Mouse (Mus musculus): Measurements from ENCODE around the gene Gm11595.
"Not testable (repeated sequence)": the region's sequence is repeated elsewhere in the genome, so short reads cannot be mapped to it uniquely, and the experiment has no call there.

Gene Gm11595

GRCm38 (mm10) chr11:99772813-99773212 lies at the start of gene Gm11595:
Gene Gm11595 (minus strand): TSS chr11:99772913.
- DNase-seq (ENCODE audit: low spot score in 2 of 2), result not testable (repeated sequence)

DNA sequence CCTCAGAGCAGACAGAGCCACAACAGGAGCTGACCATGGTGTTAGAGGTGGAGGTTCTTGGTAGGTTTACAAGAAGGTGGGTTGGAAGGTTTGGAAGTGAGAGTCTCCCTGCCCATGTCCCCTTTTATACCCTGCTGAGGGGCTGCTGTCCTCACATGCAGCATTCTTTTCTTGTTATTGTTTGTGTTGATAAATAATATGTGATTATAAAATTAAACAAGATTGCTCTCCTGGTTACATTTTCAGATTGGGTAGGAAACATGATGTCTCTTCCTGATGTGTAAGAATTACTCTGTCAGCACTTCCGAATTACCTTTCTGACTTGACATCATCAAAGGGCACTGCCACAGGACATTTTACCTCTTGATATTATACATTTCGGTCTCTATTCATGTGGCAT lies 42.9 kb upstream of the Gm11595 start, which contains the start of gene Gm11564:
Gene Gm11564, minus strand, starts transcription at position 101 of the 400 bp plus-strand sequence.
- DNase-seq (ENCODE audit: low spot score in 2 of 2), result not testable (repeated sequence)

GRCm38 (mm10) chr11:99809792-99810191 lies 37.1 kb upstream of the Gm11595 start, which contains the start of gene Krtap4-13:
Gene Krtap4-13 (minus strand): TSS chr11:99809892.
- not testable (repeated sequence) for DNase-seq (ENCODE audit: low spot score in 2 of 2)

DNA sequence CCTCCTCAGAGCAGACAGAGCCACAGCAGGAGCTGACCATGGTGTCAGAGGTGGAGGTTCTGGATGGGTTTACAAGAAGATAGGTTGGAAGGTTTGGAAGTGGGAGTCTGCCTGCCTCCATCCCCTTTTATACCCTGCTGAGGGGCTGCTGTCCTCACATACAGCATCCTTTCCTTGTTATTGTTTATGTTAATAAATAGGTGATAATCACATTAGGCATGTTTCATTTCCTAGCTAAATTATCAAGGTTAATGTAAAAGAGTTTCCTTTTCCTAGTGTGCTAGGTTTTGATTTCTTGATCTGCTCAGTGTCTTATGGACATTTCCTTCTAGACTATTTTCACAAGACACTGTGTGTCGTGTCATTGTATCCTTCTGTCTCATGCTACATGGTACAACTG lies 31.6 kb upstream of the Gm11595 start, which contains the start of gene Gm11554:
Gene Gm11554, minus strand, starts transcription at position 101 of the 400 bp plus-strand sequence.
- not testable (repeated sequence) for DNase-seq (ENCODE audit: low spot score in 2 of 2)

- DNase-seq (ENCODE audit: low spot score in 2 of 2), result not testable (repeated sequence)
These were observed 26.1 kb upstream of the Gm11595 start, which contains the start of gene Gm11569 for GRCm38 (mm10) chr11:99798832-99799231. Gene Gm11569 (minus strand): TSS chr11:99798932.

GRCm38 (mm10) chr11:99793367-99793766 lies 20.7 kb upstream of the Gm11595 start, which contains the start of gene Gm11596:
Gene Gm11596 (minus strand): TSS chr11:99793467.
- no peak for DNase-seq (ENCODE audit: low spot score in 2 of 2)

DNA sequence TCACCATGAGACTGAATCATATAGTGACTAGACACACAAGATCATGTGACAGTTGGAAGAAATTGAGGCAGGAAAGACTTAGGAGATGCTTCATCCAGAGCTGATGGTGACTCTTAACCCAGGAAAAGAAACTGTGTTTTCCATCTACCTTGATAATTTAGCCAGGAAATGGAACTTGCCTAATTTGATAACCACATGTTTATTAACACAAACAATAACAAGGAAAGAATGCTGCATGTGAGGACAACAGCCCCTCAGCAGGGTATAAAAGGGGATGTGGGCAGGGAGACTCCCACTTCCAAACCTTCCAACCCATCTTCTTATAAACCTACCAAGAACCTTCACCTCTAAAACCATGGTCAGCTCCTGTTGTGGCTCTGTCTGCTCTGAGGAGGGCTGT lies 12.2 kb upstream of the Gm11595 start, which contains the start of gene Krtap4-9:
Gene Krtap4-9, plus strand, starts transcription at position 301 of the 400 bp plus-strand sequence.
- DNase-seq (ENCODE audit: low spot score in 2 of 2), result not testable (repeated sequence)

DNA sequence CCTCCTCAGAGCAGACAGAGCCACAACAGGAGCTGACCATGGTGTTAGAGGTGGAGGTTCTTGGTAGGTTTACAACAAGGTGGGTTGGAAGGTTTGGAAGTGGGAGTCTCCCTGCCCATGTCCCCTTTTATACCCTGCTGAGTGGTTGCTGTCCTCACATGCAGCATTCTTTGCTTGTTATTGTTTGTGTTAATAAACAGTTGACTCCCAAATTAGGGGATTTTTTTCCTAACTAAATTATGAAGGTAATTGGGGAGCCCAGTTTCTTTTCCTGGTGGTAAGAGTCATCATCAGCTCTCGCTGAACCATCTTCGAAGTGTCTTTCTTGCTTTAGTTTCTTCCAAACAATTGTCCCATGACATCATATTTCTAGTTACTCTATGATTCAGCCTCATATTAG lies 7.9 kb upstream of the Gm11595 start, which contains the start of gene Krtap4-8:
Gene Krtap4-8, minus strand, starts transcription at position 101 of the 400 bp plus-strand sequence.
- no peak for DNase-seq (ENCODE audit: low spot score in 2 of 2)

- no peak for DNase-seq (ENCODE audit: low spot score in 2 of 2)
These were observed 5.7 kb upstream of the Gm11595 start for GRCm38 (mm10) chr11:99778401-99778800.

- no peak for DNase-seq (ENCODE audit: low spot score in 2 of 2)
These were observed 4.3 kb downstream of the Gm11595 start for GRCm38 (mm10) chr11:99768410-99768809.

- DNase-seq (ENCODE audit: low spot score in 2 of 2), result no peak
These were observed 13.8 kb downstream of the Gm11595 start for GRCm38 (mm10) chr11:99758877-99759276.

GRCm38 (mm10) chr11:99743985-99744384 lies 28.7 kb downstream of the Gm11595 start:
- no peak for DNase-seq (ENCODE audit: low spot score in 2 of 2)

GRCm38 (mm10) chr11:99734190-99734589 lies 38.5 kb downstream of the Gm11595 start, which contains the start of gene Gm14180:
Gene Gm14180 (minus strand): TSS chr11:99734290.
- no peak for DNase-seq (ENCODE audit: low spot score in 2 of 2)

- no peak for DNase-seq (ENCODE audit: low spot score in 2 of 2)
These were observed 48.7 kb downstream of the Gm11595 start for GRCm38 (mm10) chr11:99724061-99724460.
